Mouse (Mus musculus) sigmoid colon, adult 10 weeks (tissue): Measurements from ENCODE around the gene Fgg. TPM values are rescaled to one million over a fixed set of nuclear protein-coding genes. Genes with fewer than 3 reads are reported as not detected.

Experiments
- polyA plus RNA-seq: library from polyadenylated mRNA; stranded (reverse); fragments of 350-450 nt; fragmentation: Illumina TruSeq; extraction: RNeasy Lipid Tissue Mini Kit (QIAGEN cat#74804); gene quantifications from one replicate; pipeline ENCODE4 v1.2.3, GENCODE M21; 2014; ENCODE audit warnings: low read depth, low replicate concordance

Gene Fgg
- not detected for polyA plus RNA-seq

GRCm38 (mm10) chr3:83007557-83007956 is at the start of gene Fgg:
Gene Fgg, plus strand, starts transcription at chr3:83007724.

GRCm38 (mm10) chr3:83025475-83026301 is 18.2 kb downstream of the Fgg start, which contains the start of gene Fga:
Gene Fga, plus strand, starts transcription at chr3:83026076.

GRCm38 (mm10) chr3:83049680-83050079 is 42.2 kb downstream of the Fgg start, which contains the start of gene Fgb:
Gene Fgb, minus strand, starts transcription at chr3:83049863.

GRCm38 (mm10) chr3:83055281-83056038 is 47.9 kb downstream of the Fgg start, which contains the start of gene Plrg1:
Gene Plrg1, plus strand, starts transcription at chr3:83055522.

Other genes starting within 250 kb of the Fgg start
- not detected for gene Rbm46, start 131.2 kb upstream of the Fgg start, polyA plus RNA-seq
- 11.4 TPM for gene Lrat, start 103.8 kb upstream of the Fgg start, polyA plus RNA-seq
- gene Fga, start 18.4 kb downstream of the Fgg start, polyA plus RNA-seq: 0.19 TPM
- not detected for gene Fgb, start 42.1 kb downstream of the Fgg start, polyA plus RNA-seq
- gene Plrg1, start 47.8 kb downstream of the Fgg start, polyA plus RNA-seq: 22.8 TPM
- 0.06 TPM for gene Dchs2, start 120.2 kb downstream of the Fgg start, polyA plus RNA-seq